Mouse (Mus musculus): ENCODE measurements around the gene Szrd1.

Gene Szrd1

GRCm38 (mm10) chr4:141139116-141139970 is at the start of gene Szrd1:
TSS of gene Szrd1 (minus strand) at chr4:141139775.
- DNase-seq (ENCODE audit: low spot score in 2 of 2), result peak; percentile 97

- DNase-seq (ENCODE audit: low spot score in 2 of 2), result no peak
Observed at GRCm38 (mm10) chr4:141186923-141187836, 47.6 kb upstream of the Szrd1 start.

DNA sequence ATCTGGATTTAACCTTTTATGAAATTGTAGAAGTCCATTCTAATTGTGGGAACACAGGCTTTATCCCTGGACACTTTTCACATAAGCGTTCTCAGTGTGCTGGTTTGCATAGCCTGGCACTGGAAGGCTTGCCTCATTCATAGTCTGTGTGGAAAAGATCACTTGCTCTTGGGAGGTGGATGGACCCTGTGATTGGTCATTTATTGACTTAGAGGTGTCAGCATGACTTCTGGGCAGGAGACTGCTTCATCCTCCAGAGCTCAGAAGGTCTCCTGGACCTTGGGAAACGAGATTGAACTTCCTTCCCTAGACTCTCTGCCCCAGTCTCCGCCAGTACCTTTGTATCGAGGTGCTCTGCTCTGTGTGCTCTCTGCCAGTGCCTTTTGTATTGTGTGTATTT is 44.9 kb upstream of the Szrd1 start:
- no peak for DNase-seq (ENCODE audit: low spot score in 2 of 2)

DNA sequence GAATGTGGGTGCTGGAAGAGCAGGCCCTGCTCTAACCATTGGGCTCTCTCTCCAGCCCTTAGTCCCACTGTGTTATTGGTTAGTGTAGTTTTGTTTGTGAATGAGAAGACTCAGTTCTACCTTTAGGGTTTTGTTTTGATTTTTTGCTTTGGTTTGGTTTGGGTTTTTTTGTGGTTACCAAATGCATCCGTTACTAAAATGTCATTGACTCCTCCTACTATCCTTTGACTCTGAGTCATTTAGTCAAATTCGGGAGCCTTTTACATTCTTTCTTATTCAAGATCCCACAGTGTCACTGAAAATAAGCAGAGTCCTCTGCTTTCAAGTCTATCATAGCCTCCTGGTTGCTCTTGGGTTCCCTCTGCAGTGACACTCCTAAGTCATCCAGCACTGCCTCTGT is 44.4 kb upstream of the Szrd1 start:
- DNase-seq (ENCODE audit: low spot score in 2 of 2), result no peak

DNA sequence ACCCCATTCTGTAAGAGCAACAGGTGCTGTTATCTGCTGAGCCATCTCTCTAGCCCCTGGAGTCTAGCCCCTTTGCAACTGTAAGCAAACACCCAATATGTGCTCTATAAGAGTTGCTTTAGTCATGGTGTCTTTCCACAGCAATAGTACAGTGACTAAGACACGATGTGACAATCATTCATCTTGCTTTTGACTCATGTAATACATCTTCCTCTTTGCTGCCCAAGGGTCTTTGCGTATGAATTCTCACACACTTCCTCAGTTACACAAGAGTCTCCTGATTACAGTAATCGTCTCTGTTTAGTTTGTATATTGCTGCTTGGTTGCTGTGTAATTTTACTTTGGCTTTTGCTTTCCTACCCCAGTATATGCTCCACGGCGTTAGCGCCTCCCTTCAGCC is 42.4 kb upstream of the Szrd1 start:
- no peak for DNase-seq (ENCODE audit: low spot score in 2 of 2)

GRCm38 (mm10) chr4:141180831-141181230 is 41.3 kb upstream of the Szrd1 start:
- no peak for DNase-seq (ENCODE audit: low spot score in 2 of 2)

DNA sequence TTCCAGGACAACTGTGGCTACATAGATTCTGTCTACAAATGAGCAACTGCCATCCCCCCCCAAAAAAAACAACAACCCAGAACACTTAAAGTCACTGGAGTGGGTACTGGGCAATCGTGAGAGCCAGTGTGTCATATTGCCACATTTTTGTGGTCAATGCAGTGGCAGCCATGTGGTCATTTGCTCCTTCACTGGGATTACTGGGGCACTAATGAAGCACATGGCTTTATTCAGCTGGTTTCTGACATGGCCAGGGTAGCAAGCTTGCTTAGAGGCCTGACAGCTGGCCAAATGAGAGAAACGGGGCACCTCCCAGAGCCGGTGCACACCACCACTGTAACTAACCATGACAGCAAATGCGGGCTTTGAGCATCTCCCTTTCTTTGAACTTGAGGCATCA is 38.9 kb upstream of the Szrd1 start:
- DNase-seq (ENCODE audit: low spot score in 2 of 2), result no peak

GRCm38 (mm10) chr4:141176328-141176838 is 36.8 kb upstream of the Szrd1 start:
- no peak for DNase-seq (ENCODE audit: low spot score in 2 of 2)

- DNase-seq (ENCODE audit: low spot score in 2 of 2), result no peak
Observed at GRCm38 (mm10) chr4:141175783-141176182, 36.2 kb upstream of the Szrd1 start.

DNA sequence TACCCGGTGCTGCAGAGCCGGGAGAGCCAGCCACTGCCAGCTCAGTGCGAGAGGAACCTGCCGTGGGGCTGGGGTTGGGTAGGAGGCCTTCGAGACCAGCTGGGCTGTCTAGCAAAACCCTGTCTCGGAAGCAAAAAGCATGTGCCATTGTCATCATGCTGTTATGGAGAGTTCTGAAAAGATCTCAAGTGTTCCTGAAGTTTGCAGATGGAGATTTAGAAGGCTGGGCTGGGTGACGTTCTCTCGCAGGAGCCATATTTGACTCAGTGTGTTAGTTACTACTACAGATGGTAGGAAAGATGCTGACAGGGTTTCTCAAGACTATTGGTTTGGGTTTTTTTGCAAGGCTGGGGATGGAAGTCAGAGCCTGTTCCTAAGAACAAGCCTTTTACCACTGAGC is 32.5 kb upstream of the Szrd1 start:
- no peak for DNase-seq (ENCODE audit: low spot score in 2 of 2)

- DNase-seq (ENCODE audit: low spot score in 2 of 2), result no peak
Observed at GRCm38 (mm10) chr4:141167156-141167555, 27.6 kb upstream of the Szrd1 start.

GRCm38 (mm10) chr4:141165744-141166292 is 26.2 kb upstream of the Szrd1 start:
- no peak for DNase-seq (ENCODE audit: low spot score in 2 of 2)

DNA sequence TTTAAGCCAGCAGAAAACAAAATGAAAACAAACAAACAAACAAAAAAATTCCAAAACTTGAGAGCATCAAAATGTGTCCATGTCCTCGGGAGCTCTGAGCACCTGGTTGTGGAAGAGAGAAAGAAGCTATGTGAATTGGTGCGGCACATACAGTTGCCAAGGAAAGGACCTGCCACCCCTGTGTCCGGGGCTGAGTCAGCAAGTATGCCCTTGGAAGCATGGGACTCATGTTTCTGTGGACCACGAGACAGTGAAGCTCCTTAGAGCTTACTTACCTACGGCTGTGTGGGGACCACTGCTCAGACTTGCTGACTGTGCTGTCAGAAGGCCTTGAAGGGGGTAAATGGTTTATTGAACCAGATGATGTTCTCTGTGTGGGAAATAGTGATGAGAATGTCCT is 24.2 kb upstream of the Szrd1 start:
- DNase-seq (ENCODE audit: low spot score in 2 of 2), result no peak

- no peak for DNase-seq (ENCODE audit: low spot score in 2 of 2)
Observed at GRCm38 (mm10) chr4:141161699-141162208, 22.2 kb upstream of the Szrd1 start.

DNA sequence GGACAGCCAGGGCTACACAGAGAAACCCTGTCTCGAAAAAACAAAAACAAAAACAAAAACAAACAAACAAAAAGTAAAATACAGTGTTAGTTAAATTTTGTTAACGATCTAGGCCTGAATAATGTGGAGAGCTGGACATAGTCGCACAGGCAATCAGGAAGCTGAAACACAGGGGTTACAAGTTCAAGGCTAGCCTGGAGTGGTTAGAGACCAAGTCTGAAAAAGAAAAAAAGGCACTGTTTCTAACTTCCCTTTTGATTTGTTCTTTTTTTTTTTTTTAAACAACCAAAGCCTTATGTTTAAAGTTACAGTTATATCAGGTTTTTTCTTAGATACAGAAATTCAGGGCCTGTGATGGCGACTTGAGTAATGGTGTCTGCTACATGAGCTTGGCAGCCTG is 20.6 kb upstream of the Szrd1 start:
- no peak for DNase-seq (ENCODE audit: low spot score in 2 of 2)

GRCm38 (mm10) chr4:141159666-141160065 is 20.1 kb upstream of the Szrd1 start:
- no peak for DNase-seq (ENCODE audit: low spot score in 2 of 2)

GRCm38 (mm10) chr4:141159093-141159492 is 19.5 kb upstream of the Szrd1 start:
- no peak for DNase-seq (ENCODE audit: low spot score in 2 of 2)

DNA sequence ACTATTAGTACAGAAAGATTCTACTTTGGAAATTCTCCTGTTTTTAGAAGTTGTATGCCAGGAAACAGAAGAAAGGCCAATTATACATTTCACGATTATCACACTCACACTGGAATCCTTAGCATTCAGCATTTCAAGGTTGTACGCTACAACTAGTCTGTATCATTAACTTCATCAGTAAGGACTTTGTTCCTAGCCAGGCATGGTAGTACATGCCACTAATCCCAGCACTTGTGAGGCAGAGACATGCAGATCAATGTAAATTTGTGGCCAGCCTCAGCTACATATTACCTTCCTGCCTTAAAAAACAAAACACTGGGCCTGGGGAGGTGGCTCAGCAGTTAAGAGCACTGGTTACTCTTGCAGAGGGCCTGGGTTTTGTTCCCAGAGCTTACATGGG is 19.0 kb upstream of the Szrd1 start:
- no peak for DNase-seq (ENCODE audit: low spot score in 2 of 2)

GRCm38 (mm10) chr4:141157485-141157884 is 17.9 kb upstream of the Szrd1 start:
- no peak for DNase-seq (ENCODE audit: low spot score in 2 of 2)

DNA sequence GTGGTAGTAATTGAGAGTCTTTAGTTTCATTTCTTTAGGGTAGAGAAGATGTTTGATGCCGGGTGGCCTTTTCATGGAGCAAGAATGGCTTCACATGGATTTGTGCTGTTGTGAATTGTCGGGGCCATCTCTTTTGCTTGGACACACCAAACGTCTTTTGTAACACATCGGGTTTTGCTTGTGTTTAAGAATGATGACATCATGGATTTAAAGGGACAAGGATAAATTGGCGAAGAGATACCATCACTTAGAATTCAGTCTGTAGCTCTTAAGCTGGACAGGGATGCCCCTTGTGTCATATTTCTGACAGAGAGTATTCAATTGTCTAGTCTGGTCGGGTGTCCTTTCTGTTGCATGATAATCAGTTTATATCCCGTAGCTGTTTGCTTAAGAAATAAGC is 9.5 kb upstream of the Szrd1 start:
- DNase-seq (ENCODE audit: low spot score in 2 of 2), result no peak

GRCm38 (mm10) chr4:141148009-141148801 is 8.6 kb upstream of the Szrd1 start:
- no peak for DNase-seq (ENCODE audit: low spot score in 2 of 2)
